8 mouse cellular contexts compared by ENCODE assay signal in the genomic region with DNA sequence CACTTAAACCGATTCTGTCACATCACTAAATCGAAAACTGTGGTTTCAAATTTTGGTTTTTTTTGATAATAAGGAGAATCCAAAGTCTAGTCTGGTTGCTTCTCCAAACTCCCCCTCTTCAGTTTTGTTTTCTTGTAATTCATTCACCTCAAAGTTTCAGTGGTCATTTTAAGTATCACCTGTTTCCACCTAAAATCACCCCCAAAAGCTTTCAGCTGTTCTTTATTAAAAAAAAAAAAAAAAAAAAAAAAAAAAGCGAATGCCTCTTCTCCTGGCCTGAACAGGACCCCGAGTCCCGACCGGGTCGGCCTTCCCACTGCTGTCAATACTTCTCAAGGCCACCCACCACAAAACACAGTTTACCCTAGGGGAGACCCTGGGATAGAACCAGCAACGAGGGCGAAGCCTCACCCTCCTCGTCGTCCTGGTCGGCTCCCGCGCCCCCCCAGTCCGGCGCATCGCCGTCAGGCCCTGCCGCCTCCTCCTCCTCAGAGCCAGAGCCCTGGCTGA. TPM values are rescaled to one million over a fixed set of nuclear protein-coding genes. Genes with fewer than 3 reads are reported as not detected.
DNase-seq lines count a peak whose midpoint lies in the region; ATAC-seq and TF ChIP-seq lines count a peak whose summit lies in the region.

No protein-coding gene starts in this region.

- ATAC-seq in Patski = peak; percentile 65
- no peak for ATAC-seq in hindbrain, embryonic 14.5 days (ENCODE audit: low FRiP score)
- no peak; the same call in 1 of the 2 replicates for ATAC-seq in midbrain, embryonic 14.5 days (ENCODE audit: low FRiP score, low TSS enrichment)

- peak overlapping the region; percentile 99 for H3K4me3 ChIP-seq in kidney, adult 2 months (ENCODE audit: insufficient read depth, low read depth, low read length)
- peak overlapping the region; percentile 87 for H3K4me3 ChIP-seq in hindbrain, embryonic 14.5 days (replicated peaks; ENCODE audit: low read length)
- H3K4me3 ChIP-seq in midbrain, embryonic 14.5 days (replicated peaks; ENCODE audit: low read depth, low read length) = peak overlapping the region; percentile 96

- H3K9ac ChIP-seq in hindbrain, embryonic 14.5 days = peak overlapping the region; percentile 96
- peak overlapping the region; percentile 95 for H3K9ac ChIP-seq in midbrain, embryonic 14.5 days (replicated peaks; ENCODE audit: low read length)

- DNase-seq in kidney, adult 2 months = no peak
- DNase-seq in kidney, postnatal 4 days = no peak
- DNase-seq in Patski (ENCODE audit: low read depth, low spot score) = no peak
- DNase-seq in hindbrain, embryonic 14.5 days (ENCODE audit: low spot score) = no peak
- no peak for DNase-seq in midbrain, embryonic 14.5 days
- no peak for DNase-seq in cerebellum, postnatal 4 days (ENCODE audit: low spot score in 2 of 2)
- DNase-seq in thymus, postnatal 10 days (ENCODE audit: low spot score in 2 of 2) = no peak
- DNase-seq in gastrocnemius, adult 18-20 months (ENCODE audit: low spot score) = no peak

- no peak for TF ChIP-seq CTCF in kidney, adult 2 months (conservative IDR thresholded peaks at IDR 0.05; ENCODE audit: insufficient read depth, insufficient read length, low read depth, low read length)
- no peak for TF ChIP-seq CTCF in Patski (IDR thresholded peaks at IDR 0.05)

- H3K4me1 ChIP-seq in kidney, adult 2 months (ENCODE audit: control insufficient read depth, insufficient read depth, low read length) = peaks cover 5% of the 10 kb centered on the region; the same call in 1 of the 2 replicates
- peaks cover 14% of the 10 kb centered on the region for H3K4me1 ChIP-seq in hindbrain, embryonic 14.5 days (replicated peaks; ENCODE audit: control insufficient read depth, insufficient read depth, low read length)
- peaks cover 16% of the 10 kb centered on the region for H3K4me1 ChIP-seq in midbrain, embryonic 14.5 days (ENCODE audit: control insufficient read depth, insufficient read depth, low read length)

- peak overlapping the region; percentile 92 for H3K27ac ChIP-seq in kidney, adult 2 months (ENCODE audit: insufficient read depth, low read depth, low read length)
- peak overlapping the region; percentile 87 for H3K27ac ChIP-seq in hindbrain, embryonic 14.5 days
- H3K27ac ChIP-seq in midbrain, embryonic 14.5 days (replicated peaks; ENCODE audit: low read depth, low read length) = peak overlapping the region; percentile 90

- POLR2A ChIA-PET in Patski (lab: Charles Lee) = interaction anchor here (0.6 to 1.6 kb wide), 4 partner anchors 10 to 78 kb away, joined by 3 to 5 read pairs (median 4); partner anchors contain the start of gene Cep295

- peaks cover 4% of the 10 kb centered on the region; the same call in 1 of the 2 replicates for H3K36me3 ChIP-seq in kidney, adult 2 months (ENCODE audit: control insufficient read depth, insufficient read depth, low read length)
- peaks cover 39% of the 10 kb centered on the region for H3K36me3 ChIP-seq in hindbrain, embryonic 14.5 days (replicated peaks; ENCODE audit: control insufficient read depth, insufficient read depth)
- H3K36me3 ChIP-seq in midbrain, embryonic 14.5 days (ENCODE audit: control insufficient read depth, insufficient read depth, low read length) = peaks cover 26% of the 10 kb centered on the region

- in situ Hi-C loops in Patski (cut with MboI; ENCODE audit: low pct_unique_long_range_greater_than_20kb) = no loop called here

- TF ChIP-seq POLR2A in kidney, adult 2 months (IDR thresholded peaks at IDR 0.05; ENCODE audit: low read depth, low read length) = no peak

- no peaks in the 10 kb centered on the region for H3K9me3 ChIP-seq in hindbrain, embryonic 14.5 days (ENCODE audit: control insufficient read depth, low read length)
- H3K9me3 ChIP-seq in midbrain, embryonic 14.5 days (ENCODE audit: control insufficient read depth, low read length) = no peaks in the 10 kb centered on the region

- H3K4me2 ChIP-seq in hindbrain, embryonic 14.5 days (replicated peaks) = peak overlapping the region; percentile 64
- H3K4me2 ChIP-seq in midbrain, embryonic 14.5 days (ENCODE audit: low read length) = peak overlapping the region; percentile 92

- H3K27me3 ChIP-seq in kidney, adult 2 months (replicated peaks; ENCODE audit: control insufficient read depth, insufficient read depth, low read length) = no peaks in the 10 kb centered on the region
- no peaks in the 10 kb centered on the region for H3K27me3 ChIP-seq in Patski
- H3K27me3 ChIP-seq in hindbrain, embryonic 14.5 days (ENCODE audit: control insufficient read depth, insufficient read depth, low read length) = no peaks in the 10 kb centered on the region
- no peaks in the 10 kb centered on the region for H3K27me3 ChIP-seq in midbrain, embryonic 14.5 days (ENCODE audit: control insufficient read depth, insufficient read depth, low read length)

- WGBS in kidney, adult 2 months = 6% methylated on average over 19 of the region's 19 CpGs
- WGBS in hindbrain, embryonic 14.5 days = 10% methylated on average over 19 of the region's 19 CpGs
- 11% methylated on average over 19 of the region's 19 CpGs for WGBS in midbrain, embryonic 14.5 days

- CTCF ChIA-PET in Patski (lab: Charles Lee) = interaction anchor here (1.4 to 3.2 kb wide), 2 partner anchors 9 to 37 kb away, joined by 3 to 8 read pairs; no protein-coding TSS in a partner anchor

RNA-seq across cellular contexts. Expression of gene Med17, which starts 0.5 kb away (rescaled TPM):
- polyA plus RNA-seq in kidney, adult 2 months (2012; rRNA removed) = 20.5 and 21.3 TPM in 2 replicates
- polyA plus RNA-seq in Patski (2021) = 46.1 TPM
- polyA plus RNA-seq in hindbrain, embryonic 14.5 days (2014; fragmentation: Nextera tagmentation; extraction: Ambion mirVana) = 33.0 and 40.2 TPM in 2 replicates
- polyA plus RNA-seq in midbrain, embryonic 14.5 days (2014; fragmentation: Nextera tagmentation; extraction: Ambion mirVana) = 35.4 and 43.4 TPM in 2 replicates
- 10 to 100 TPM in 1 of 2 experiments, 1 to 10 TPM in 1; 8.4 to 12.5 TPM for total RNA-seq in gastrocnemius, adult 18-20 months (2021)

RNA-seq across cellular contexts. Expression of gene Taf1d, which starts 26.8 kb away (rescaled TPM):
- 8.9 and 11.5 TPM in 2 replicates for polyA plus RNA-seq in kidney, adult 2 months (2012; rRNA removed)
- 63.1 TPM for polyA plus RNA-seq in Patski (2021)
- 41.3 and 43.1 TPM in 2 replicates for polyA plus RNA-seq in hindbrain, embryonic 14.5 days (2014; fragmentation: Nextera tagmentation; extraction: Ambion mirVana)
- 44.0 and 46.1 TPM in 2 replicates for polyA plus RNA-seq in midbrain, embryonic 14.5 days (2014; fragmentation: Nextera tagmentation; extraction: Ambion mirVana)
- 10 to 100 TPM; 71.8 to 99.0 TPM for total RNA-seq in gastrocnemius, adult 18-20 months (2021)

RNA-seq across cellular contexts. Expression of gene 4931406C07Rik, which starts 27.1 kb away (rescaled TPM):
- polyA plus RNA-seq in kidney, adult 2 months (2012; rRNA removed) = 137 and 184 TPM in 2 replicates
- 75.9 TPM for polyA plus RNA-seq in Patski (2021)
- 10.8 and 12.2 TPM in 2 replicates for polyA plus RNA-seq in hindbrain, embryonic 14.5 days (2014; fragmentation: Nextera tagmentation; extraction: Ambion mirVana)
- polyA plus RNA-seq in midbrain, embryonic 14.5 days (2014; fragmentation: Nextera tagmentation; extraction: Ambion mirVana) = 10.7 and 13.4 TPM in 2 replicates
- total RNA-seq in gastrocnemius, adult 18-20 months (2021) = 1 to 10 TPM; 3.6 to 4.0 TPM

RNA-seq across cellular contexts. Expression of gene Vstm5, which starts 40.3 kb away (rescaled TPM):
- polyA plus RNA-seq in kidney, adult 2 months (2012; rRNA removed) = 11.6 and 15.6 TPM in 2 replicates
- polyA plus RNA-seq in Patski (2021) = 0.03 TPM
- polyA plus RNA-seq in hindbrain, embryonic 14.5 days (2014; fragmentation: Nextera tagmentation; extraction: Ambion mirVana) = 30.5 and 35.9 TPM in 2 replicates
- polyA plus RNA-seq in midbrain, embryonic 14.5 days (2014; fragmentation: Nextera tagmentation; extraction: Ambion mirVana) = 19.8 and 21.6 TPM in 2 replicates
- under 1 TPM in 1 of 2 experiments, not detected in 1; 0.14 TPM for total RNA-seq in gastrocnemius, adult 18-20 months (2021)
